Mouse (Mus musculus): ENCODE results near the gene Cx3cr1. TPM values are rescaled to one million over a fixed set of nuclear protein-coding genes. Genes with fewer than 3 reads are reported as not detected.
A peak's percentile ranks its signal among the peaks of the same experiment; 100 is the strongest.

Gene Cx3cr1
- polyA plus RNA-seq (2012; rRNA removed) = 14.4 and 16.8 TPM in 2 replicates

- no peak within 1 kb of the TSS for H3K4me3 ChIP-seq (ENCODE audit: extremely low read depth, insufficient read depth, insufficient read length)
- no peaks in the 10 kb centered on the region for H3K27me3 ChIP-seq (ENCODE audit: control insufficient read depth, insufficient read depth, low read length)
- TF ChIP-seq CTCF (IDR thresholded peaks at IDR 0.05; ENCODE audit: extremely low read depth, insufficient read depth, insufficient read length, insufficient replicate concordance) = no peak
- H3K27ac ChIP-seq (ENCODE audit: insufficient read depth, low read length) = no peak within 1 kb of the TSS
- 85% methylated on average over 11 of the region's 11 CpGs for WGBS
- DNase-seq (ENCODE audit: low read depth in 1 of 2, low spot score in 2 of 2) = no peak
- H3K36me3 ChIP-seq (ENCODE audit: control insufficient read depth, insufficient read depth, low read length) = no peaks in the 10 kb centered on the region
- H3K4me1 ChIP-seq (ENCODE audit: control insufficient read depth, insufficient read depth, insufficient read length) = peaks cover 2% of the 10 kb centered on the region; the same call in 1 of the 2 replicates
Measured at GRCm38 (mm10) chr9:120069779-120070178, at the start of gene Cx3cr1. Gene Cx3cr1 (minus strand): TSS chr9:120069879.

- Histone ChIP-seq H3K27ac (ENCODE audit: insufficient read depth, low read length) (0 out of 2 replicates have a peak overlapping the region, but pooled peaks have one; percentile 6), H3K27me3 (ENCODE audit: control insufficient read depth, insufficient read depth, low read length) (no peaks in the 10 kb centered on the region), H3K36me3 (ENCODE audit: control insufficient read depth, insufficient read depth, low read length) (peaks cover 39% of the 10 kb centered on the region), H3K4me3 (ENCODE audit: extremely low read depth, insufficient read depth, insufficient read length) (no peak overlapping the region), H3K4me1 (ENCODE audit: control insufficient read depth, insufficient read depth, insufficient read length) (no peaks in the 10 kb centered on the region)
- TF ChIP-seq POLR2A (IDR thresholded peaks at IDR 0.05; ENCODE audit: low read depth, low read length) = no peak
- no peak for TF ChIP-seq CTCF (IDR thresholded peaks at IDR 0.05; ENCODE audit: extremely low read depth, insufficient read depth, insufficient read length, insufficient replicate concordance)
- DNase-seq (ENCODE audit: low read depth in 1 of 2, low spot score in 2 of 2) = no peak
- 80% methylated on average over 4 of the region's 4 CpGs for WGBS
Measured at GRCm38 (mm10) chr9:120118212-120118611, 48.5 kb upstream of the Cx3cr1 start.

DNA sequence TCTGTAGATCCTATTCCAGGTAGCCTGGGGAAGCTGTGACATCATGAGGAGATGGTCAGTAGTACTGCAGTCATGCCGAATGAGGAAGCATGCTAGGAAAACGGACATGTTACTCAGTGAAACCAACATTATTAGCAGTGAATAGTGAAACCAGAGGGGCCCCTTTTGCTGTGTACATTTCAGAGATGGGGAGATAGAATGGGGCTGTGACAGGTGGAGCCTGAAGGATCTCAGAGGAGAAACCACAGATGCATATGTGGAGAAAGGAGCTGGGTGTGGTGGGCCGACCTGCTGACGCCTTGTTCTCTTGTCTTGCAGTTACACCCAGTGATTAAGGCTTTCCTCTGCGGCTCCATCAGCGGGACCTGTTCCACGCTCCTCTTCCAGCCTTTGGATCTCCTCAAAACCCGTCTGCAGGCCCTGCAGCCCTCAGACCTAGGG, 46.5 kb upstream of the Cx3cr1 start:
- TF ChIP-seq POLR2A (IDR thresholded peaks at IDR 0.05; ENCODE audit: low read depth, low read length) (no peak), CTCF (IDR thresholded peaks at IDR 0.05; ENCODE audit: extremely low read depth, insufficient read depth, insufficient read length, insufficient replicate concordance) (no peak)
- 0 out of 2 replicates have a peak overlapping the region, but pooled peaks have one; percentile 21 for H3K27ac ChIP-seq (ENCODE audit: insufficient read depth, low read length)
- no peak for DNase-seq (ENCODE audit: low read depth in 1 of 2, low spot score in 2 of 2)
- peaks cover under 1% of the 10 kb centered on the region; the same call in 1 of the 2 replicates for H3K4me1 ChIP-seq (ENCODE audit: control insufficient read depth, insufficient read depth, insufficient read length)
- 61% methylated on average over 8 of the region's 8 CpGs for WGBS
- no peak overlapping the region for H3K4me3 ChIP-seq (ENCODE audit: extremely low read depth, insufficient read depth, insufficient read length)
- H3K27me3 ChIP-seq (ENCODE audit: control insufficient read depth, insufficient read depth, low read length) = no peaks in the 10 kb centered on the region
- H3K36me3 ChIP-seq (ENCODE audit: control insufficient read depth, insufficient read depth, low read length) = peaks cover 28% of the 10 kb centered on the region

DNA sequence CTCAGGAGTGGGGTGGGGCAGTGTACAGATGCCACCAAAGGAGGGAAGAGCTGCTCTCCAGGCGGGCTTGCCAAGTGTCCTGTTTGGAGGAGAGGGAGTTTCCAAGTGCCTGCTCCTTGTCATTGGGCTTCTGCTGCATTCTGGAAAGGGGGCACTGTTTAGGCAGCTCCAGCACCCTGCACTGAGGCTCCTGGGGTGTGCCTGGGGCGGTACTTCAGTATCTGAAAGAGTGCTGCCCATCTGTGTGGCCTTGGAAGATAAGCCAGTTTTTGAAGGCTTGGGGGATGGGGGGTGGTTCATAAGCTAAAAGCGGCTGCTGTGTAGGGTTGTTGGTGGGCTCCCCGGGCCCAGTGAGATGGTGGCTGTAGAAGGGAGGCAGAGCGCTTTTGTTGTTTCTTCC, 45.9 kb upstream of the Cx3cr1 start:
- Histone ChIP-seq H3K4me1 (ENCODE audit: control insufficient read depth, insufficient read depth, insufficient read length) (peaks cover 2% of the 10 kb centered on the region; the same call in 1 of the 2 replicates), H3K36me3 (ENCODE audit: control insufficient read depth, insufficient read depth, low read length) (peaks cover 22% of the 10 kb centered on the region), H3K4me3 (ENCODE audit: extremely low read depth, insufficient read depth, insufficient read length) (no peak overlapping the region), H3K27me3 (ENCODE audit: control insufficient read depth, insufficient read depth, low read length) (no peaks in the 10 kb centered on the region), H3K27ac (ENCODE audit: insufficient read depth, low read length) (peak overlapping the region; percentile 32; the same call in 1 of the 2 replicates)
- TF ChIP-seq POLR2A (IDR thresholded peaks at IDR 0.05; ENCODE audit: low read depth, low read length) = no peak
- TF ChIP-seq CTCF (IDR thresholded peaks at IDR 0.05; ENCODE audit: extremely low read depth, insufficient read depth, insufficient read length, insufficient replicate concordance) = no peak
- no peak for DNase-seq (ENCODE audit: low read depth in 1 of 2, low spot score in 2 of 2)
- WGBS = 72% methylated on average over 5 of the region's 5 CpGs

DNA sequence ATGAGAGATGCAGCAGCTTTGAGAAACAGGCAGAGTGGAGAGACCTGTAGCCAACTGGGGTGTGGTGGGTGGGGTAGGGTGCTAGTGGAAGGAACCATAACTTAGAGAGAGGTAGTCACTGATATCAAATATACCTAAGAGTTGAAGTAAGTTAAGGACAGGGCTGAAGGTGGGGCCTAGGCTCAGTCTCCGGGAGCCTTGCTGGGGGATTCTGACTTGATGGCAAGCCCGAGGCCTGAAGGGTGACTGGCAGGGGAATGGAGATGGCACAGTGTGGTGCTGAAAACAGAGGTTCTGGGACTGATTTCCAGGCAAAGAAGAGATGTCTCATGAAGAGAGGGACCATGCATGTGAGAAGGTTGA, 45.1 kb upstream of the Cx3cr1 start:
- 81% methylated on average over 2 of the region's 2 CpGs for WGBS
- Histone ChIP-seq H3K36me3 (ENCODE audit: control insufficient read depth, insufficient read depth, low read length) (peaks cover 15% of the 10 kb centered on the region), H3K4me1 (ENCODE audit: control insufficient read depth, insufficient read depth, insufficient read length) (peaks cover 2% of the 10 kb centered on the region; the same call in 1 of the 2 replicates), H3K27me3 (ENCODE audit: control insufficient read depth, insufficient read depth, low read length) (no peaks in the 10 kb centered on the region), H3K27ac (ENCODE audit: insufficient read depth, low read length) (peak overlapping the region; percentile 34; the same call in 1 of the 2 replicates), H3K4me3 (ENCODE audit: extremely low read depth, insufficient read depth, insufficient read length) (0 out of 2 replicates have a peak overlapping the region, but pooled peaks have one; percentile 16)
- no peak for DNase-seq (ENCODE audit: low read depth in 1 of 2, low spot score in 2 of 2)
- TF ChIP-seq CTCF (IDR thresholded peaks at IDR 0.05; ENCODE audit: extremely low read depth, insufficient read depth, insufficient read length, insufficient replicate concordance) (no peak), POLR2A (IDR thresholded peaks at IDR 0.05; ENCODE audit: low read depth, low read length) (no peak)

DNA sequence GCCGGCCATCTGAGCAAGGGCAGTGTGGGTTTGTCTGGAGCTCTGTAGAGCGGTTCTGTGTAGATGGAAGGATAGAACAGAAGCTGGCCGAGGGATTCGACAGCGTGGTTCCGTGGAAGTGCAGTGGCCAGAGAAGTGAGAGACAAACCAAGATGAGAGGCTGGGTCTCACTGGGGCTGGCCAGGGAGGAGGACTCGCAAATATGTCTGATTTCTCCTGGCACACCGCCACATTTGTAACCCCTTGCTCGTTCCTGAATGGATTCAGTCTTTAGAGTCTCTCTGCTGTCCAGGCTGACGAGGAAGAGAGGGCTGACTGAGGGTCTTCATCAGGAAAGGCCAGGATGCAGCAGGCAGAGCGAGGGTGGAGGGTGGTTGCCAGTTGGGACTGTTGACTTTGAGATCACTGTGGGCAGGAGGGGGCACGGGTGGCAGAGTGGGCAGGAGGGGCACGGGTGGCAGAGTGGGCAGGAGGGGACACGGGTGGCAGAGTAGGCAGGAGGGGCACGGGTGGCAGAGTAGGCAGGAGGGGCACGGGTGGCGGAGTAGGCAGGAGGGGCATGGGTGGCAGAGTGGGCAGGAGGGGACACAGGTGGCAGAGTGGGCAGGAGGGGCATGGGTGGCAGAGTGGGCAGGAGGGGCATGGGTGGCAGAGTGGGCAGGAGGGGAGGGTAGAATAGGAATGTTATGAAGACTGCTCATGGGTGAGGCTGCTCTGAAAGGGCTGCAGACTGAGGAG, 44.5 kb upstream of the Cx3cr1 start:
- no peaks in the 10 kb centered on the region for H3K27me3 ChIP-seq (ENCODE audit: control insufficient read depth, insufficient read depth, low read length)
- H3K36me3 ChIP-seq (ENCODE audit: control insufficient read depth, insufficient read depth, low read length) = peaks cover 13% of the 10 kb centered on the region
- TF ChIP-seq CTCF (IDR thresholded peaks at IDR 0.05; ENCODE audit: extremely low read depth, insufficient read depth, insufficient read length, insufficient replicate concordance) (no peak), POLR2A (IDR thresholded peaks at IDR 0.05; ENCODE audit: low read depth, low read length) (no peak)
- H3K4me1 ChIP-seq (ENCODE audit: control insufficient read depth, insufficient read depth, insufficient read length) = peaks cover 2% of the 10 kb centered on the region; the same call in 1 of the 2 replicates
- WGBS = 88% methylated on average over 17 of the region's 17 CpGs
- DNase-seq (ENCODE audit: low read depth in 1 of 2, low spot score in 2 of 2) = no peak
- peak overlapping the region; percentile 34; the same call in 1 of the 2 replicates for H3K27ac ChIP-seq (ENCODE audit: insufficient read depth, low read length)
- H3K4me3 ChIP-seq (ENCODE audit: extremely low read depth, insufficient read depth, insufficient read length) = no peak overlapping the region

GRCm38 (mm10) chr9:120113456-120113855, 43.8 kb upstream of the Cx3cr1 start:
- TF ChIP-seq CTCF (IDR thresholded peaks at IDR 0.05; ENCODE audit: extremely low read depth, insufficient read depth, insufficient read length, insufficient replicate concordance) (no peak), POLR2A (IDR thresholded peaks at IDR 0.05; ENCODE audit: low read depth, low read length) (no peak)
- peaks cover 2% of the 10 kb centered on the region; the same call in 1 of the 2 replicates for H3K4me1 ChIP-seq (ENCODE audit: control insufficient read depth, insufficient read depth, insufficient read length)
- WGBS = 90% methylated on average over 7 of the region's 7 CpGs
- peaks cover 11% of the 10 kb centered on the region for H3K36me3 ChIP-seq (ENCODE audit: control insufficient read depth, insufficient read depth, low read length)
- H3K4me3 ChIP-seq (ENCODE audit: extremely low read depth, insufficient read depth, insufficient read length) = no peak overlapping the region
- no peak for DNase-seq (ENCODE audit: low read depth in 1 of 2, low spot score in 2 of 2)
- no peak overlapping the region for H3K27ac ChIP-seq (ENCODE audit: insufficient read depth, low read length)
- no peaks in the 10 kb centered on the region for H3K27me3 ChIP-seq (ENCODE audit: control insufficient read depth, insufficient read depth, low read length)

Measured in spleen, adult 2 months (tissue).